Mouse (Mus musculus): ENCODE data around the gene Klrb1a.

- TF ChIP-seq CTCF (IDR thresholded peaks at IDR 0.05; ENCODE audit: low read depth) (no peak), EP300 (IDR thresholded peaks at IDR 0.05; ENCODE audit: low read depth) (no peak)
These were observed 17.0 kb downstream of the Klrb1a start for GRCm38 (mm10) chr6:128606350-128606749.

All from liver, embryonic 14.5 days (tissue).